Mouse (Mus musculus) CD4-positive, CD25-positive, alpha-beta regulatory T cell, adult 4 months (primary cell): ENCODE measurements around the gene Msh2. TPM values are rescaled to one million over a fixed set of nuclear protein-coding genes. Genes with fewer than 3 reads are reported as not detected.
A peak's percentile ranks its signal among the peaks of the same experiment; 100 is the strongest.

Experiments
- ATAC-seq: one replicate; pipeline ENCODE4 v1.8.0; 2017
- polyA plus RNA-seq, 2 experiments: library from polyadenylated mRNA; unstranded; fragments of 100-300 nt; shearing (Covaris generic); gene quantifications; one replicate each; pipeline ENCODE4 v1.2.1; 2017

Msh2 gene
- polyA plus RNA-seq, 2 experiments from 2014 or later, result 51.3 to 60.5 TPM

DNA sequence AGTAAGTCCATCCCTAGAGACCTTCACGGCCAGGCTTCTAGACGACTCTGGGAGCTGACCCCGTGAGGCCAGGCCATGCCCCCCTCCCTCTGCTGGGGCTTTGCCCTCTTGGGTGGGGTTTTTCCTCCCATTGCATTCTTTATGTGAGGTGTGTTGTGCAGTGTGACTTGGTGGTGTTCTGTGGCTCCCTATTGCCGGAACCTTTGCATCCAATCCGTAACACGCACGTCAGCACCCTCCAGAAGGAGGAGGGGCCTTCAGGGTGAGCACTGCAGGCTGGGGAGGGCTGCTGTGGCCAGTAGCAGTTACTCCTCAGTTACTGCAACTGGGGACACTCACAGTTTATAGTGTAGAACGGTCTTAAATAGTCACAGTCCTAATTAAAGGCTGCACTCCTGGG, 28.0 kb downstream of the Msh2 start:
- ATAC-seq, result no peak

DNA sequence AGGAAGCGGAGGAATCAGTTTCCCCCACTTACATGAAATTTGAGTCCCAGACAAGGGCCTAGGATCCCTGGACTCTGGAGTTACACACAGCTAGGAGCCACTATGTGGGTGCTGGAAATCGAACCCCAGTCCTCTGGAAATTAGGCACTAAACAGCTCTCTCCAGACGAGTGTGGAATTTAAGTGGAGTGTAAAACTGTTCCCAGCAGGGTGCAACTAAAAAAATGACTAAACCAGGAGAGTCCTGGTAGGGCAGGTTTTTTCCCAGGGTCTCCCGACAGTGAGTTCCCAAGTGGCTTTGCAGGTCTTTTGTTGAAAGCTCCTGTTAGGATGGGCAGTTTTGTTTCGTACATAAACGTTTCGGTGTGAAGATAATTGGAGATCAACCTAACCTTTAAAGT, 52.6 kb downstream of the Msh2 start:
- no peak for ATAC-seq

DNA sequence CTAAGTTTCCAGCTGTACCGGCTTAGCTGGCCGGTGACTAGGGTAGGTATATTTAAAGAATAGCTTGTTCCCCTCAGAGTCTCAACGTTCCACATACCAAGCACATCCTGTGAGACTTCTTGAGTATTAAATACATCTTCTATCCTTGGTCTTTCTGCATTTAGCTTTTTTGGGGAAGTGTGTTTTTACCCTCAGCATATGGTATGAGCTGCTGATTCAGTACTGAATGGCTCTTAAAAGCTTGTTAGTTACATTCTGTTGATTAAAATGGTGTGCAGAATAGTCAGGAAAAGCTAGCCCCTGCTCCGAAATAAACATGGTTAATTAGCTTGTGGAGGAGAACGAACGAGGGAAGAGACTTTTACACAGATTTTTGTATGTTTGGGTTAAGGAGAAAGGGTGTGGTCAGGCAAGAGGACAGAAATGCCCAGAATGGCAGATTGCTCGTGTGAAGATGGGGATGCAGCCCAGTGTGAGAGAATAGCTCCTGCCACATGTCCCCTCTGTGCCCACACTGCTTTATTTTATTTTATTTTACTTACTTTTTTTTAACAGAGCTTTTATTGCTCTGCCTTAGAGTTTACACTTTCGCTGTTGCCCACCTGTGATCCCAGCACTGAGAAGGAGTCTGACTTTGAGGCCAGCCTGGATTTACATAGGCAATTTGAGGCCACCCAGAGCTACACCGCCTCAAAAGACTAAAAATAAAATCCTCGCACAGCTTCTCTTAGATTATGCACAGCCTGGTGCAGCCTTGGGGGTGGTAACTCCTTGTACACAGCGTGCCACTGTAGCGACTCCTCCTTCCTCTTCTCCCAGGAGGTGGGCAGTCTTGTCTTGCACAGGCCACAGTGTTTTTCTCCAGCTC, 54.6 kb downstream of the Msh2 start:
- ATAC-seq, result no peak

DNA sequence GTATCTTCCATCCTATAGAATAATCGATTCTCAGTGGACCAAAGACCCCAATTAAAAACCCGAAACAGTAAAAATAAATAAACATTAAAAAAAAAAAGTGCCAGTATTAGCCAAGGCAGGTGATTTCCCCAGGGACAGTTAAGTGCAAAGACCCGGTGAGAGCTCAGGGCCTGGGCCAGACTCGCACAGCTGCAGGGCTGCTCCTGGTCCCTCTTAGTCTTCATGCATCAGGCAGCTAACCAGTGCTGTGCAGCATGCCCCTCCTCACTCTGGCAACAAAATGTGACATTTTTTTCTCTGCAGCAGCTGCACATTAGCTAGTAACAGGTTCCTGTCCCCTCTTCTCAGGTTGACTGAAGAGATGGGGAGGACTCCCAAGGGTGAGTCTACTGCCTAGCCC, 59.8 kb downstream of the Msh2 start:
- ATAC-seq, result no peak

DNA sequence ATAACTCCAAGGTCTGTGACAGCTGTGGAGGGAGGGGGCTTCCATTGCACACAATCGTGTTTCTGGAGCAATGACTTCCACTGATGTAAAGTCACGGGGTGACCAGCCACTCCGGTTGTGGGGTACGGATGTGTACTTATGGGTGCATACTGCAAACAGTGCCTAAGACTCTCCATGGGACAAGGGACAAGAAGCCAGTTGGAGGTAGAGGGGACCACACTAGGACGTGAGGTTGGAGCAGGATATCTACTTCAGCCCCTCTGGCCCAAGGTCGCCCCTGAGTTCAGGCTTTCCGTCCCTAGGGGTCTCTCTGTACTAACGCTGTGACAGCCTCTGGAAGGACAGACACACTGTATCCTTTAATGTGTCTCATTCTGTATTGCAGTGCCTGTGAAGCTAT, 62.3 kb downstream of the Msh2 start:
- no peak for ATAC-seq

DNA sequence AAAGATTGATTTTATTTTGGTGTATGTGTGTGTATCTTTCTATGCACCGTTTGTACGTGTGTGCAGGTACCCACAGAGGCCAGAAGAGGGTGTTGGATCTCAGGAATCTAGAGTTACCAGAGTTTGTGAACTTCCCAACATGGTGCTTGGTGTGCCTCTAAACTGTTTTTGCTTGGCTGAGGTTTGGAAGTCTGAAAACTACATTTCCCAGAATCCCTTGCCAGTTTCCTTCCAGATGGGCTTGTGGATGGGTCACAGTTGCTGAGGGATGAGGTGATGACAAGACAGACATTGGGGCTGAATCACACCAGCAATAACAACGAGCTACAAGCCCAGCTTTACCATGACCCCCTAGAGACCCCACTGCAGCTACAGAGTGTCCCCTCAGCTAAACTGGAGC, 65.0 kb downstream of the Msh2 start:
- ATAC-seq, result no peak

DNA sequence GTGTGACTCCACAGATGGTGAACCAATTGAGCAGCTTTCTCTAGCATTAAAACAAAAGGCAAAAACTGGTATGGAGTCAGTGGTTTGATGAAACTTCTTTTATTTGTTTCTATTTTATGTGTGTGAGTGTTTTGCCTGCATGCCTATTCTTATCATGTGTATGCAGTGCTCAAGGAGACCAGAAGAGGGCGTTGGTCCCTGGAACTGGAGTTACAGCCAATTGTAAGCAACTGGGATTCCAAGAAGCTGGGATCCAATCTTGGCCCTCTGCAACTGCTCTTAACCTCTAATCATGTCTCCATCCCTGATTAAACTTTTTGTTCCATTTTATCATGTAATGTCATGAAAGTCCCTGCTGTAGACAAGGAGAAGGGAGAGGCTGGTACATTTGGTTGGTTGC, 67.7 kb downstream of the Msh2 start:
- no peak for ATAC-seq

DNA sequence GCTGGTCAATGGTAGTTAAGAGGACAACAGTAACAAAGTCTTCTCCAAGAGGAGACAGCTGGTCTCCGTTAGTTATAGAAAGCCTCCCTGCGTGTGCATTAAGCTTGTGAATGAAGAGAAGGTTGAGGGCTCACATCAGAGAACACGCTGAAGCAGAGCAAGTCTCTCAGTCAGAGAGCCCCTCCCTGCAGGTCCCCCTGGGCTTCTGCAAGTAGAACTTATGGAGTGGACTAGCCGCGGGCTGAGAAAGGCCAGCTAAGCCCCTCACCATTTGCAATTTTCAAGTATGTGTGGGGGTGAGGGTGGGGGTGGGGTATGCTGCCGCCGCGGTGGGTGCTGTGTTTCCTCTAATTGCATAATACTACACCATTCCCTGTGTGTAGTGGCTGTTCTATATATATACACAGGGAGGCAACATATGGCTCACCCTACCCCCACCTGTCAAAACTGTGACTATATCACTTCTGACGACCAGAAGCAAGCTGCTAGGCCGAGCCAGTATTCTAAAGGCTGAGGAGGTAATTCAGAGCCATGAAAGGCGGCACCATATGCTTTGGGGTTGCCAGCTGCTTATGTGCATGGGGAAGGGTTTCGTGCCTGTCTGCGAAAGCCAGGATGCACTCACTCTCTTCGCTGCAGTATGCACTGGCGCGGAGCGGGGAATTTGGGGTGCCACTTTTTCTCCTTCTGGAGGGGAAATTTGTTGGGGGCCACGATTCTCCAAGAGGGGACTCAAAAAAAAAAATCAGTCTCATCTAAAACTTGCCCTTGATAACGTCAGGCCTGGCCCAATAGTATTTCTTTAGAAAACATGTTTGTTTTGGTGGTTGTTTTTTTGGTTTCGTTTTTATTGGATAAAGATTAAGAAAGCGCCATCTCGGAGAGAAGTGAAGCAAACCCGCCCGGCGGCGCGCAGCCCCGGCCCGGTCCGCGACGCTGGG, 73.1 kb downstream of the Msh2 start:
- ATAC-seq, result no peak

DNA sequence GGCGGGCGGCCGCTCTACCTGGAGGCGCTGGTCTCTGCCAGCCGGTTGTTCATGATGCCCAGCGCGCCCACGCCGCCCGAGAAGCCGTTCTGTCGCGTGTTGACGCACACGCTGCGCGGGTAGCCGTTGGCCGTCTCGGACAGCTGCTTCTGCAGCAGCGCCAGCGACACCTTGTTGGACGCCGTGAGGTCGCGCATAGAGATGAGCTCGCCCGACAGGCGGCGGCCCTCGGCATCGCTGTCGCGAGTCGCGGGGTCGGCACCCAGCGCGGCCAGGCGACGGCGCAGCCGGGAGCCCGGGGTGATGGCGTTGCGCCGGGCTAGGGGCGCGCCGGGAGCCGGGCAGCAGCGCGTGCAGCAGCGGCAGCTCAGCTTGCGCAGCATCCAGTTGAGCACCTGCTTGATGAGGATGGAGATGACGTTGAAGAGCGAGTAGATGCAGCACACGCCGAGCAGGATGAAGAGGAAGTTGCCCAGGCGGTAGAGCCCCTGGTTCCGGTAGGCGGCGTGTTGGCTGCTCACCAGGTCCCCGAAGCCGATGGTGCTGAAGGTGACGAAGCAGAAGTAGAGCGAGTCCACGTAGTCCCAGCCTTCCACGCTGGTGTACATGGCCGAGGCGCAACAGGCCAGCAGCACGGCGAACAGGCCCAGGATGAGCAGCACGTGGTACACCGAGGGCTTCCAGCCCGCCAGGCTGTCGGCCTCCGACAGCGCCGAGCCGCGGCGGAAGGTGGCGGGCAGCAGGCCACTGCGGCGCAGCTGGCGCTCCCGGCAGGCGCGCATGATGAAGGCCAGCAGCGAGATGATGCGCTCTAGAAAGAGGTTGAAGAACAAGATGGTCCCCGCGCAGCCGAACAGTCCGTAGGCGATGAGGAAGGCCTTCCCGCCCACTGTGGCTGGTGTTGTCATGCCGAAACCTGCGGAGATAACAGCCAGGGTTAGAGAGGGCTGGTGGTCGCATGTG, 74.1 kb downstream of the Msh2 start:
- peak; percentile 74 for ATAC-seq

DNA sequence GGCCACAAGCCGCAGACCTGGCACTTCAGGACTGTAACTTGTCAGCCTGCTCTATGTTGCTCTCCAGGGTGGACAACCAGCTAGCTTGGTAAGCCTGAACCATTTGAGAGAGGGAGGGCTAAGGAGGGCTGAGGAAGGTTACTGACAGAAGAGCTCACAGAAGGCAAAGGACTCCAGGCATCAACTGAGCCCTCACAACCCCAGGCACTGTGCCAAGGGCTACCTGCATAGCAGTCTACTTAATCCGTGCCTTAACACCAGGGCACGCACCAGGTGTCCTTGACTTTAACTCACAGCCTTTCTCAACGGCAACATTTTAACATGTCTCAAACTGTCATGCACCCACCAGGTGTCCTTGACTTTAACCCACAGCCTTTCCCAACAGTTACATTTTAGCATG, 88.2 kb downstream of the Msh2 start:
- no peak for ATAC-seq

DNA sequence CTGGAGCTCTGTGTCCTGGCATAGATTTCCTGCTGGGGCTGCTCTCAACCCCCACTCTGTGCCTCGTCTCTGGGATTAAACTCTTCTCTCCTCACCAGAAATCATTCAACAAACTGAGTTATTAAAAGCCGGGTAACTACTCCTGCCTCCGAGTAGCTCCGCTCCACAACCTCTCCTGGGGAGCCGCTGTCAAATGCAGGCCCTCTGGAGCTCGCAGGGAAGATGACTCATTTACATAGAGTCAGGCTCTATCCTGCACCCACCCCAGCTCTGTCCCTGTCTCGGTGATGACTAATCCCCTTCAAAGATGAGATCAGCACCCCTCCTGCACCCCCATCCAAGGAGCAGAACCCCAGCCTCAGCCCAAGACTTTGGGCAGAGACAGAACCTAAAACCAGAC, 91.0 kb downstream of the Msh2 start:
- ATAC-seq, result no peak

DNA sequence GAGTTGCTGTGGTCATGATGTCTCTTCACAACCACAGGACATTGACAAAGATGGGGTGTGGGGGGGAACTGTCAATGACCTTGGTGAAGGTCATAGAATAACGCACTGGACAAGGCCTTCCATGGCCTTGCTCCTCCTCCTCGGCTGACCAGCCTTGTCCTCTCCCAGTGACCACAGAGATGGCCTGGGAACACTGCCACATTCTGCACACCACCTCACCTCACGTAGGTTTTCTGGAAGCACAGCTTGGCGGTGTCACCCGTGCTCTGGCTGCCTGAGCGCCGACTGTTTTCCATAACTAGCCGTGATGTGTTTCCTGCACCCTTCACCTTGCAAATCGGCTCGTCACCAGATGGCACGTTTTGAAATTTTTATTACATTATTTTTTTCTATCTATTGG, 92.9 kb downstream of the Msh2 start:
- ATAC-seq, result no peak

DNA sequence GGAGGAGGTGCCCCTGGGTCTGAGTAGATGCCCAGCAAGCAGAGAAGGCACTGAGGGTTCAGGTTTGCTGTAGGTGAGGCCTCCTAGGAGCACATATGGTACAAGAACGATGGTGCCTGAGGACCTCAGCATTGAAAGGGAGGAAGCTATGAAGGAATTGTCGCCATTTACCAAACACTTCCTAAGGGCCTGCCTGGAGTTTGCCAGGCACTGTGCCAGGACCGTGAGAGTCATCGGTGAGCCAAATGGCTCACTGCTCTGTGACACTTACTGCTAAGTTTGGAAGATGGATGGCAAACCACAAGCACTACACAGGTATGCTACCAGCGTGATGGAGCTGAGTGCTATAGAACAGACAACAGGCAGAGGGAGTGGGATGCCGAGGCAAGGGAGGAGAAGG, 94.8 kb downstream of the Msh2 start:
- ATAC-seq, result no peak

DNA sequence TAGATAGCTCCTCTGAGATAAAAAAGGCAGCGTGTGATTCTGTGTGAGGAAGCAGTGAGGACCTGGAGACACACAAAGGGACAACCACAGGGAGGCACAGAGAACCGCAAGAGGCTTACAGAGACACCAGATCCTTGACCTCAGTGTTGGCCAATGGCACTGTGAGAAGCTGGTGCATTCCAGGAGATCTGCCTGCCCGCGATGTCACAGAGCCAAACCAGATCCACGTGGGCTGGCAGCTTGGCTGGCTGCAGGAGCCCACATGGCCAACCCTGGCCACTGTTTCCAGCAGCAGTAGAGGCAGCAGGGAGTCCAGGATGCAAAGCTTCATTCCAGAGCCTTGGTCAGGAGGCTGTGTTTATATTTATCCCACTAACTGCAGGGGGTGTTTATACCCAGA, 98.6 kb downstream of the Msh2 start:
- no peak for ATAC-seq

DNA sequence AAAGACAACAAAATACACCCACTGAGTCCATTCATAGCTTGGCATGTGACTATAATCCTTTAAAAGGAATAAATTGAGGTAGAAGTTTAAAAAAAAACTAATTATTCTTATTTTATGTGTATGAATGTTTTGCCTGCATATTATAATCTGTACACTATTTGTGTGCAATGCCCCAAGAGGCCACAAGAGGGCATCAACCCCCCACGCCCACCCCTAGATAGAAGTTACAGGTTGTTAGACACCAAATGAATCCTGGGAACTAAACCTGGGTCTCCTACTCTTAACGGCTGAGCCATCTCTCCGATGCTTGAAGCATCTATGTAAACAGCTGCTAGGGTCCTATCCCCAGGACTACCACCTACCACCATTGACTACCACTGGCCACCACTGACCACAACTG, 101.0 kb downstream of the Msh2 start:
- ATAC-seq, result no peak

Other genes starting within 250 kb of the Msh2 start
- gene Stpg4, start 244.6 kb upstream of the Msh2 start, polyA plus RNA-seq, result not detected
- 100 to 1,000 TPM; 533 to 583 TPM for gene Calm2, start 225.4 kb upstream of the Msh2 start, polyA plus RNA-seq
- gene Epcam, start 36.4 kb upstream of the Msh2 start, polyA plus RNA-seq, result 1 to 10 TPM; 1.5 to 3.6 TPM
- not detected for gene Kcnk12, start 125.7 kb downstream of the Msh2 start, polyA plus RNA-seq
- gene Rpl36-ps4, start 248.6 kb downstream of the Msh2 start, polyA plus RNA-seq, result not detected